Mouse (Mus musculus): ENCODE results near the gene Fam193b. TPM values are rescaled to one million over a fixed set of nuclear protein-coding genes. Genes with fewer than 3 reads are reported as not detected.

Gene Fam193b
- polyA plus RNA-seq, 1 experiment from 2014 or later = 62.2 TPM

GRCm38 (mm10) chr13:55510668-55511491, 60.0 kb downstream of the Fam193b start:
- H3K4me2 ChIP-seq (ENCODE audit: low read length) = no peak overlapping the region
- no peaks in the 10 kb centered on the region for H3K9me3 ChIP-seq (ENCODE audit: control insufficient read depth, low read length)
- no peak overlapping the region for H3K4me3 ChIP-seq (replicated peaks; ENCODE audit: low read length)
- H3K9ac ChIP-seq (replicated peaks; ENCODE audit: low read depth, low read length) = no peak overlapping the region; the same call in 1 of the 2 replicates
- peaks cover 32% of the 10 kb centered on the region for H3K4me1 ChIP-seq (replicated peaks; ENCODE audit: control insufficient read depth, insufficient read depth, low read length)
- peaks cover 6% of the 10 kb centered on the region for H3K36me3 ChIP-seq (ENCODE audit: control insufficient read depth, insufficient read depth)
- peak overlapping the region; percentile 49; the same call in 1 of the 2 replicates for H3K27ac ChIP-seq (ENCODE audit: low read length)
- peak; percentile 53 for ATAC-seq
- 6% methylated on average over 5 of the region's 6 CpGs for WGBS
- H3K27me3 ChIP-seq (replicated peaks; ENCODE audit: control insufficient read depth, insufficient read depth, low read length) = no peaks in the 10 kb centered on the region

DNA sequence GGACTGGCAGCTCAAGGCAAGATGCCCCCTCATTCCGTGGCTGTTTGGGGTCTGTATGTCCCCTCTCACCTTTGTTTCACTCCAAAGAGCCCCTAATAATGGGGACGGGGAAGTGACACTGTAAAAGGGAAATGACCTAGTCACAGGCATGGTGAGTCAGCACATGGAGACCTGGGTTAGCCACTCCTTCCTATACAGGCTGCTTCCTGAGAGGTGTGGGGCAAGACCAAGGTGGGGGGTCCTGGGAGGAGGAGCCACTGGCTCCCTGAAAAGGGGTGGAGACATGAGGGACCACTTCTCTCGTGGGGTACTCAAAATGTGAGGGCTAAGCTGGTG, 60.6 kb downstream of the Fam193b start:
- 18% methylated on average over 3 of the region's 3 CpGs for WGBS
- no peak overlapping the region for H3K4me2 ChIP-seq (ENCODE audit: low read length)
- peaks cover 32% of the 10 kb centered on the region for H3K4me1 ChIP-seq (replicated peaks; ENCODE audit: control insufficient read depth, insufficient read depth, low read length)
- H3K27me3 ChIP-seq (replicated peaks; ENCODE audit: control insufficient read depth, insufficient read depth, low read length) = no peaks in the 10 kb centered on the region
- 0 out of 2 replicates have a peak overlapping the region, but pooled peaks have one; percentile 24 for H3K27ac ChIP-seq (ENCODE audit: low read length)
- no peak overlapping the region; the same call in 1 of the 2 replicates for H3K9ac ChIP-seq (replicated peaks; ENCODE audit: low read depth, low read length)
- no peak for ATAC-seq
- H3K9me3 ChIP-seq (ENCODE audit: control insufficient read depth, low read length) = no peaks in the 10 kb centered on the region
- no peak overlapping the region for H3K4me3 ChIP-seq (replicated peaks; ENCODE audit: low read length)
- H3K36me3 ChIP-seq (ENCODE audit: control insufficient read depth, insufficient read depth) = peaks cover 6% of the 10 kb centered on the region

DNA sequence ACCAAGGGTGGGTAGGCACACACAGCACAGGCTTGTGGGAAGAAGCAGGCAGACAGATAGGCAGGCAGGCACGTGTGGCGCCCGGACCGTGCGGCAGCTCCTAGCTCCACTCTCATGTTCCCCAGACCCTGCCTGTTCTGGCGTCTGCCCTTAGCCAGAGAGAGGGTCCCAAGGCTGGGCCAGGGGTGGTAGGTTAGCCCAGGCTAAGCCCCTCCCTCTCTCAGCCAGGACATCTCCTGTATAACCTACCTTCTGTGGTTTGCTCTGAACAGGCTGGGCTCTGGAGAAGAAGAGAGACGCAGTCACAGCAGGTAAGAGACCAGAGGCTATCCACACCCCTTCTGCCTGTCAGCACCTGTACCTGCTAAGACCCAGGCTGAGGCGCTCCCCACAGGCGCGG, 62.4 kb downstream of the Fam193b start:
- peaks cover 6% of the 10 kb centered on the region for H3K36me3 ChIP-seq (ENCODE audit: control insufficient read depth, insufficient read depth)
- no peaks in the 10 kb centered on the region for H3K27me3 ChIP-seq (replicated peaks; ENCODE audit: control insufficient read depth, insufficient read depth, low read length)
- no peak overlapping the region for H3K27ac ChIP-seq (ENCODE audit: low read length)
- no peaks in the 10 kb centered on the region for H3K9me3 ChIP-seq (ENCODE audit: control insufficient read depth, low read length)
- WGBS = 91% methylated on average over 10 of the region's 10 CpGs
- no peak overlapping the region for H3K4me2 ChIP-seq (ENCODE audit: low read length)
- no peak overlapping the region for H3K4me3 ChIP-seq (replicated peaks; ENCODE audit: low read length)
- ATAC-seq = no peak
- H3K4me1 ChIP-seq (replicated peaks; ENCODE audit: control insufficient read depth, insufficient read depth, low read length) = peaks cover 28% of the 10 kb centered on the region
- H3K9ac ChIP-seq (replicated peaks; ENCODE audit: low read depth, low read length) = no peak overlapping the region

GRCm38 (mm10) chr13:55507877-55508276, 63.0 kb downstream of the Fam193b start:
- Histone ChIP-seq H3K27ac (ENCODE audit: low read length) (no peak overlapping the region), H3K4me3 (replicated peaks; ENCODE audit: low read length) (no peak overlapping the region), H3K9ac (replicated peaks; ENCODE audit: low read depth, low read length) (no peak overlapping the region), H3K9me3 (ENCODE audit: control insufficient read depth, low read length) (no peaks in the 10 kb centered on the region), H3K4me2 (ENCODE audit: low read length) (no peak overlapping the region), H3K27me3 (replicated peaks; ENCODE audit: control insufficient read depth, insufficient read depth, low read length) (no peaks in the 10 kb centered on the region), H3K4me1 (replicated peaks; ENCODE audit: control insufficient read depth, insufficient read depth, low read length) (peaks cover 28% of the 10 kb centered on the region), H3K36me3 (ENCODE audit: control insufficient read depth, insufficient read depth) (peaks cover 6% of the 10 kb centered on the region)
- 59% methylated on average over 11 of the region's 11 CpGs for WGBS
- no peak for ATAC-seq

- 87% methylated on average over 10 of the region's 10 CpGs for WGBS
- ATAC-seq = no peak
- Histone ChIP-seq H3K36me3 (ENCODE audit: control insufficient read depth, insufficient read depth) (peaks cover 6% of the 10 kb centered on the region), H3K4me2 (ENCODE audit: low read length) (no peak overlapping the region), H3K27ac (ENCODE audit: low read length) (no peak overlapping the region), H3K9me3 (ENCODE audit: control insufficient read depth, low read length) (no peaks in the 10 kb centered on the region), H3K9ac (replicated peaks; ENCODE audit: low read depth, low read length) (no peak overlapping the region), H3K27me3 (replicated peaks; ENCODE audit: control insufficient read depth, insufficient read depth, low read length) (no peaks in the 10 kb centered on the region), H3K4me1 (replicated peaks; ENCODE audit: control insufficient read depth, insufficient read depth, low read length) (peaks cover 17% of the 10 kb centered on the region), H3K4me3 (replicated peaks; ENCODE audit: low read length) (no peak overlapping the region)
These were observed 64.2 kb downstream of the Fam193b start for GRCm38 (mm10) chr13:55506697-55507096.

GRCm38 (mm10) chr13:55505810-55506209, 65.1 kb downstream of the Fam193b start:
- WGBS = 89% methylated on average over 9 of the region's 9 CpGs
- Histone ChIP-seq H3K9me3 (ENCODE audit: control insufficient read depth, low read length) (no peaks in the 10 kb centered on the region), H3K36me3 (ENCODE audit: control insufficient read depth, insufficient read depth) (peaks cover 6% of the 10 kb centered on the region), H3K27ac (ENCODE audit: low read length) (no peak overlapping the region), H3K9ac (replicated peaks; ENCODE audit: low read depth, low read length) (no peak overlapping the region), H3K27me3 (replicated peaks; ENCODE audit: control insufficient read depth, insufficient read depth, low read length) (no peaks in the 10 kb centered on the region), H3K4me3 (replicated peaks; ENCODE audit: low read length) (no peak overlapping the region), H3K4me2 (ENCODE audit: low read length) (no peak overlapping the region), H3K4me1 (replicated peaks; ENCODE audit: control insufficient read depth, insufficient read depth, low read length) (peaks cover 8% of the 10 kb centered on the region)
- no peak for ATAC-seq

DNA sequence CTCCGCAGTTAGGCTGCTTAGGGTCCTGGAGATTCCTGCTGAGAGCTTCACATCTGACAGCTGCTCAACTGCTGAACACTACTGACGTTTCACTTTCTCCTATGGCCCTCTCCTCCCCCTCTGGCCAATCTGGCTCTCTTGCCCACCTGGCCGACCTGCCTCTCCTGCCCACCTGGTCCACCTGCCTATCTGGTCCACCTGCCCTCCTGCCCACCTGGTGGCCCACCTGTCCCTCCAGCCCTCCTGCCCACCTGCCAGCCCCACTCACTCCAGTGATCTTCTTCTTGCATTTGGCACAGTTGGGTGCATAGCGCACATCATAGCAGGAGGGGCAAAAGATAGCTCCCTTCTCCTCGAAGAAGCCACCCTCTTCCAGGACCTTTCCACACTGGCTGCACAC, 66.5 kb downstream of the Fam193b start:
- Histone ChIP-seq H3K4me3 (replicated peaks; ENCODE audit: low read length) (no peak overlapping the region), H3K4me1 (replicated peaks; ENCODE audit: control insufficient read depth, insufficient read depth, low read length) (no peaks in the 10 kb centered on the region), H3K4me2 (ENCODE audit: low read length) (no peak overlapping the region), H3K36me3 (ENCODE audit: control insufficient read depth, insufficient read depth) (peaks cover 6% of the 10 kb centered on the region), H3K27me3 (replicated peaks; ENCODE audit: control insufficient read depth, insufficient read depth, low read length) (no peaks in the 10 kb centered on the region), H3K27ac (ENCODE audit: low read length) (no peak overlapping the region), H3K9me3 (ENCODE audit: control insufficient read depth, low read length) (no peaks in the 10 kb centered on the region), H3K9ac (replicated peaks; ENCODE audit: low read depth, low read length) (no peak overlapping the region)
- WGBS = 86% methylated on average over 5 of the region's 5 CpGs
- no peak for ATAC-seq

GRCm38 (mm10) chr13:55502405-55502804, 68.5 kb downstream of the Fam193b start:
- H3K4me1 ChIP-seq (replicated peaks; ENCODE audit: control insufficient read depth, insufficient read depth, low read length) = peaks cover 6% of the 10 kb centered on the region; the same call in 1 of the 2 replicates
- H3K27ac ChIP-seq (ENCODE audit: low read length) = no peak overlapping the region
- no peaks in the 10 kb centered on the region for H3K27me3 ChIP-seq (replicated peaks; ENCODE audit: control insufficient read depth, insufficient read depth, low read length)
- H3K4me3 ChIP-seq (replicated peaks; ENCODE audit: low read length) = no peak overlapping the region
- WGBS = 79% methylated on average over 8 of the region's 8 CpGs
- H3K36me3 ChIP-seq (ENCODE audit: control insufficient read depth, insufficient read depth) = peaks cover 6% of the 10 kb centered on the region
- no peak overlapping the region for H3K9ac ChIP-seq (replicated peaks; ENCODE audit: low read depth, low read length)
- ATAC-seq = no peak
- H3K4me2 ChIP-seq (ENCODE audit: low read length) = no peak overlapping the region
- H3K9me3 ChIP-seq (ENCODE audit: control insufficient read depth, low read length) = no peaks in the 10 kb centered on the region

DNA sequence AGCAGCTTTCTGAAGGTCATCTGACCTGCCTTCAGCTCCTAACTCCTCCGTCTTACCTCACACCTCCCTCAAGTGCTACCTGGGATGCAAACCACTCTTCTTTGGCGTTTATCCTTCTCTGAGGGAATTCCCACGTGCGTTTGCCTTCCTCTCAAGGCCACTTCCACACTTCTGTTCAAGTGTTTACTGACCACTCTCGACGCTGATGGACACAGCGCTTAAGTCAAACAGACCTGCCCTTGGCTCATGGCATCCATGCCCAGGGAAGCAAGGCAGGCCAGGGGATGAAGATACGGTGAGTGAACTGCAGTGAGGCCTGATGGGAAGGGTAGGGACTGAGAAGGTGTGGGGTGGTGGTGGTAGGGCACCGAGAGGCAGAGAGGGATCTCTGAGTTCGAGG, 70.3 kb downstream of the Fam193b start:
- Histone ChIP-seq H3K27me3 (replicated peaks; ENCODE audit: control insufficient read depth, insufficient read depth, low read length) (no peaks in the 10 kb centered on the region), H3K36me3 (ENCODE audit: control insufficient read depth, insufficient read depth) (peaks cover 2% of the 10 kb centered on the region; the same call in 1 of the 2 replicates), H3K4me3 (replicated peaks; ENCODE audit: low read length) (no peak overlapping the region), H3K4me1 (replicated peaks; ENCODE audit: control insufficient read depth, insufficient read depth, low read length) (peaks cover 18% of the 10 kb centered on the region), H3K27ac (ENCODE audit: low read length) (no peak overlapping the region), H3K4me2 (ENCODE audit: low read length) (no peak overlapping the region), H3K9ac (replicated peaks; ENCODE audit: low read depth, low read length) (no peak overlapping the region), H3K9me3 (ENCODE audit: control insufficient read depth, low read length) (no peaks in the 10 kb centered on the region)
- ATAC-seq = no peak
- 88% methylated on average over 10 of the region's 10 CpGs for WGBS

Measured in forebrain, embryonic 16.5 days (tissue).